Mouse (Mus musculus): ENCODE results near the gene Frs3.
"Not testable (repeated sequence)": the region's sequence is repeated elsewhere in the genome, so short reads cannot be mapped to it uniquely, and the experiment has no call there.

Frs3 gene

DNA sequence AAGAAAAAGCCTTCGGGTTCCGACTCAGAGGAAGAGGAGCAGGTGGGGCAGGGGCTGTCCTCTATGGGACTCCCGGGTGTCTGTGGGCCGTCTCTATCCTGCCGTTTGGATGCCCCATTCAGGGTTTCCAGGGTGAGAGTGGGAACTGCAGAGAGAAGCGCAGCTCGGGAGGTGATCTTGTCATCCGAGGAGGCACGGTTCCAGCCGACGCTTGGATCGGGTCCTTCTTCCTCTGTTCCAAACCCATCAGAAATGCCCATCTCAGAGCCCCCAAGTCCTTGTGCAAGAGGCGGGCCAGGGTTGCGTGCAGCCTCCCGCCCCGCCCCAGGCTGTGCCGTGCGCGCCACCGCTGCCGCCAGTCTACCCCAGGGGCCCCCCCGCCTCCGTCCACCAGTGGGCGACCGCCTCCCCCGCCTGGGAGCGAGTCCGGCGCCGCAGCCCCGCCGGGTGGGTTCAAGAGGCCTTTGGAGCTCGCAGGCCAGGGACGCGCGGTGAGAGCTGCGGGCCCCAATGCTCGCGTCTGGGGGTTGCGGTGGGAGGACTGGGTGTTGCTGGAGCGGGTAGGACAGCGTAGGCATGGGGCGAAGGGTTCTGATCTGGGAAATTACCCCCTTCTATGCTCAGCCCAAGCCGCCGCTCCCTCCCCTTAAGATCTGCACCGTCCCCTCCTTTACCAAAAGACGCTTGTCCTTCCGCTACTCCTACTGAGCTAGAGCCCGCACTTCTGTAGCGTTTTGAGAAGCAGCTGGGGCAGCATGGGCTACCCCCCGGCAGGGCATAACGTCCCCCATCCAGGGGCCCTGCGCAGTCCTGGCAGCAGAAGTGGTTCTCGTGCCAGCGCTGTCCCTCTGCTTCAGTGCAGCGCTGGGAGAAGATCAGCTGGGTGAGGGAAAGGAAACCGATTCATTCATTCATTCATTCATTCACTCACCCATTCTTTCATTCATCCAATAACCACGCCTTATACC is at the start of gene Frs3:
TSS of gene Frs3 (plus strand) at position 423 of the 968 bp plus-strand sequence.
- DNase-seq: peak; percentile 86

DNA sequence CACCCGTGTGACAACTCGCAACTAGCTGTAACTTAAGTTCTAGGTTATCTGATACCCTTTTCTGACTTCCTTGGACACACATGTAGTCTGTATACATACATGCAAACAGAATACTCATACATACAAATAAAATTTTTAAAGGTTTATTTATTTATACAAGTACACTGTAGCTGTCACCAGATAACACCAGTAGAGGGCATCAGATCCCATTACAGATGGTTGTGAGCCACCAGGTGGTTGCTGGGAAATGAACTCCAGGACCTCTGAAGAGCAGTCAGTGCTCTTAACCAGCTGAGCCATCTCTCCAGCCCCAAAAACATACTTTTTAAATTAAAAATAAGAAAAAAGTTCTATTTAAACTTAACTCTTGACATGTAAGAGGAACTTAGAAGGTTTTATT is 45.8 kb upstream of the Frs3 start:
- DNase-seq: no peak

GRCm38 (mm10) chr17:47646683-47647082 is 42.1 kb upstream of the Frs3 start:
- peak; percentile 11 for DNase-seq

GRCm38 (mm10) chr17:47648966-47649365 is 39.9 kb upstream of the Frs3 start:
- no peak for DNase-seq

- DNase-seq: no peak
Observed at GRCm38 (mm10) chr17:47651953-47652352, 36.9 kb upstream of the Frs3 start.

- DNase-seq: not testable (repeated sequence)
Observed at GRCm38 (mm10) chr17:47654346-47654745, 34.5 kb upstream of the Frs3 start.

DNA sequence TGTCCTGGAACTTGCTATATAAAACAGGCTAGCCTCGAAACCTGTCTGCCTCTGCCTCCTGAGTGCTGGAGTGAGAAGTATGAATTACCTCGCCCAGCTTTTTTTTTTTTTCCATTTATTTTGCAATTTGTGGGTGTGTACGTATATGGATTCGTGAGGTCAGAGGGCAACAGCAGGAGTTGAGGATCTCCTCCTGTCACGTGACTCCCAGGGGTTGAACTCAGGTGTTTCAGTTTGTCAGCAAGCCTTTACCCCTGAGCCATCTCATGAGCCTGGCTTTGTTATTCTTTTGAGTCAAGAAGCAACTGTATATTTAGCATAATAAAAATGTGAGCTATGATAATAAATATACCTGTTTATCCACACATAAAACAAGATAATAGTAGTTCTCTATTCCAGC is 33.1 kb upstream of the Frs3 start:
- DNase-seq: no peak

GRCm38 (mm10) chr17:47657901-47658300 is 30.9 kb upstream of the Frs3 start:
- no peak for DNase-seq

- DNase-seq: no peak
Observed at GRCm38 (mm10) chr17:47658741-47659243, 30.0 kb upstream of the Frs3 start.

GRCm38 (mm10) chr17:47663009-47663713 is 25.7 kb upstream of the Frs3 start:
- no peak for DNase-seq

- no peak for DNase-seq
Observed at GRCm38 (mm10) chr17:47664474-47664873, 24.4 kb upstream of the Frs3 start.

DNA sequence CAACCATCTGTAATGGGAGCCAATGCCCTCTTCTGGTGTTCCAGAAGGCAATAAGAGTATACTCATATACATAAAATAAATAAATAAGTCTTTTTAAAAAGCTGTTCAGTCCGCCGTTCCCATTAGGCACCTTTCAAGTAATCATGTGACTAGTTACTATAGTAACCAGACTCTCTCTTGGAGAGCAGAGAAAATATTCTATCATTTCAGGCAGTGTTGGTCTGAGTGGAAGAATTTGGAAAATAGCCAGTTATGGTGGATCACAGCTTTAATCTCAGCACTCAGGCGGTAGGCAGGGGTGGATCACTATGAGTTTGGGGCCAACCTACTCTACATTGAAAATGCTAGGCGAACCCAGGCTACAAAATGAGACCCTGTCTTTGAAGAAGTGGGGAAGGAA is 19.7 kb upstream of the Frs3 start:
- DNase-seq: no peak

GRCm38 (mm10) chr17:47671988-47672310 is 16.9 kb upstream of the Frs3 start:
- no peak for DNase-seq

DNA sequence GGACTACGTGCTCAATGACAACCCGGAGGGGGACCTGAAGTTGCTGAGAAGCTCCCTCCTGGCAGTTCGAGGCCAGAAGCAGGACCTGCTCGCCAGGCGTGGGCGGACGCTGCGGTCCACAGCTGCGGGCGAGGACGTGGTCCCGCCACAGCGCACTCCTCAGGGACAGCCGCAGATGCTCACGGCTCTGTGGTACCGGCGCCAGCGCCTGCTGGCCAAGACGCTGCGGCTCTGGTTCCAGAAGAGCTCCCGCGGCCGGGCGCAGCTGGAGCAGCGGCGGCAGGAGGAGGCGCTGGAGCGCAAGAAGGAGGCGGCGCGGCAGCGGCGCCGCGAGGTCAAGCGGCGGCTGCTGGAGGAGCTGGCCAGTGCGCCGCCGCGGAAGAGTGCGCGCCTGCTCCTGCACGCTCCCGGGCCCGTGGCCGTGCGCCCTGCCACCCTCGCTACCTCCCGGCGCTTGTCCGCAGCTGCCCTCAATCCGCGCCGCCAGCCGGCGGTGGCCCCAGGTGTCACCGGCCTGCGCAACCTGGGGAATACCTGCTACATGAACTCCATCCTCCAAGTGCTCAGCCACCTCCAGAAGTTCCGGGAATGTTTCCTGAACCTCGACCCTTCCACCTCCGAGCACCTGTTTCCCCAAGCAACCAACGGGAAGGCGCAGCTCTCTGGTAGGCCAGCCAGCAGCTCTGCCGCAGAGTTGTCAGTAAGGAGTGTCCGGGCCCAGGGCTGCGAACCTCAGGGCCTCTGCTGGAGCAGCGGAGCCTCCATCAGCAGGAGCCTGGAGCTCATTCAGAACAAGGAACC is 16.3 kb upstream of the Frs3 start:
- DNase-seq: peak; percentile 58

DNA sequence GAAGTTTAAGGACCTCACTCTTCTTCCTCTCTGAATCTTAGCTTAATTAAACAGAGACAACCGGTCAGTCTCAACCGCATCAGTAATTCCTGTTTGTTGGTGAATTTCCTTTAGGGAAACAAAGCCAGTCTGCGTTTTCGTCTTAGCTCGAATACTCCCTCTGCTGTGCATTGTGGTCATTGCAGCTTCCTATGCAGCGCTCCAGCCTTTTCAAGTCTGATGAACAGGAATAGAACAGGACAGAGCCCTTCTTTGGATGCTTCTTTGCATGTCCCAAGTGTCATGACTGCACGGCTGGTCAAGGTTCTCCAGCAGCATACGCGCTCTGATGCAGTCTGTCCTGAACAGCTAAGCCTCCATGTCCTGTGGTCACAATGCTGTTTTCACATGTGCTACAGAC is 12.2 kb upstream of the Frs3 start:
- peak; percentile 62 for DNase-seq

DNA sequence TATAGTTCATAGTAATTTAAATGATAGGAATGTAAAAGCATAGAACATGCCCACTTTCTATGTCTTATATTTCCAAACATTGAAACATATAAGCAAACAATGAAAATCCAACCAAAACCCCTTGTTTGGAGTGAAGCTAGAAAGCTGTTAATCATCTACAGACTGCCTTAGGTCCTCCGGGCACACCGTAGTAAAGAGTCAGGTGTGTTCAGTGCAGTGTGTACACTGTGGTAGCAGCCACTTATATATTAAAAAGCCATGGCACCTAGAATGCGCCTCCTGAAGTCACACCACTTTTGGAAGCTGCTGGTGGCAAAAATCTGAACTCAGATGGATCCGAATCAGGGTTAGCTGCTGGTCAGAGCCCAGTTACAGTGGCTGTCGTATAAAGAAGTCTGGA is 10.6 kb upstream of the Frs3 start:
- DNase-seq: no peak

GRCm38 (mm10) chr17:47678702-47679101 is 10.1 kb upstream of the Frs3 start:
- no peak for DNase-seq

DNA sequence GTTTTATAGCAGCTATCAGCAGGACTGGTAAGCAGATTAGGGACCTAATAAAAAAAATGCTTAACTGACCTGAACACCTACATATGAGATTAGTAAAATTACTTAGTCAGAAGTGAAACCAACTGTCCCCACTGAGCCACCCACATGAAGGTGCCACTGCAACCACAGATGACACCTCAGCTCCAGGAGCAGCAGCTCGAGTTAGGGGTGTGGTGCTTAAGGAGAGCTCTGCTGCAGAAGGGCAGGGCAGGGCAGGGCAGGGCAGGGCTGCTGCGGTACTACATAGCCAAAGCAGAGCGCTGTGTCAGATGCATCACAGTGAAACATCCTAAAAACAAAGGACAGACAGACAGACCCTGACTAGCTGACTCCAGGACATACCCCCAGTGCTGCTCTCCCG is 6.0 kb upstream of the Frs3 start:
- no peak for DNase-seq

GRCm38 (mm10) chr17:47687409-47688343 is 1.2 kb upstream of the Frs3 start:
- peak; percentile 95 for DNase-seq

DNA sequence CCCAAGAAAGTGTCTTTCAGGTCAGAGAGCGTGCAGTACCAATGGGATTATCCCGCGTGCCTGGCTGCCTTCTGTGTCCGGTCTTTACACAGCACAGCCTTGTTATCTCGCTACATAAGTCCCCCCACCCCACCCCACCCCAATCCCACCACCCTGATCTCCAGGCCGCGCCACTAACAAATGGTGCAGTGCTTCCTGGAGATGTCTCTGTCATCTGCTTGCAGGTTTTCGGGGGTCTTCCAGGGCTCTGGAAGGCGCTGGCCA is 554 bp upstream of the Frs3 start, which contains the start of gene Tomm6:
TSS of gene Tomm6 (minus strand) at position 43 of the 264 bp plus-strand sequence.
- no peak for DNase-seq

GRCm38 (mm10) chr17:47689894-47690293 is 1.1 kb downstream of the Frs3 start:
- DNase-seq: no peak

GRCm38 (mm10) chr17:47691650-47692049 is 2.8 kb downstream of the Frs3 start:
- DNase-seq: no peak

Measured in right cerebral cortex, postnatal 25 days (tissue).